Mouse (Mus musculus) midbrain, postnatal 0 days (tissue): ENCODE results near the gene Fam81a. TPM values are rescaled to one million over a fixed set of nuclear protein-coding genes. Genes with fewer than 3 reads are reported as not detected.
A peak's percentile ranks its signal among the peaks of the same experiment; 100 is the strongest.

Experiments used
- ATAC-seq: fragments of 200-750 bp; cut with Nextera tagmentation; 2 replicates; pipeline ENCODE4 v1.8.0; 2017; ENCODE audit warnings: moderate number of reproducible peaks, mild to moderate bottlenecking, moderate TSS enrichment, moderate library complexity; ENCODE audit not compliant: low FRiP score
- DNase-seq: peaks from one replicate; pipeline ENCODE4 v3.0.0-alpha.2; 2015; ENCODE audit warnings: low spot score
- H3K27ac ChIP-seq: fragments of 300-500 bp; sonication (generic); 2 replicates; pipeline ENCODE4 v1.5.1; 2014; ENCODE audit warnings: low read depth, mild to moderate bottlenecking, low read length, mixed read lengths
- H3K27me3 ChIP-seq: fragments of 300-500 bp; sonication (generic); 2 replicates; pipeline ENCODE4 v1.6.1; 2014; ENCODE audit warnings: low read length, control low read depth, mixed read lengths; ENCODE audit not compliant: insufficient read depth
- H3K36me3 ChIP-seq: fragments of 300-500 bp; sonication (generic); 2 replicates; pipeline ENCODE4 v1.6.1; 2014; ENCODE audit warnings: low read length, control low read depth, mixed read lengths; ENCODE audit not compliant: insufficient read depth
- H3K4me1 ChIP-seq: fragments of 300-500 bp; sonication (generic); 2 replicates; pipeline ENCODE4 v1.6.1; 2014; ENCODE audit warnings: mild to moderate bottlenecking, control low read depth, antibody characterized with exemption, low read length, mixed read lengths; ENCODE audit not compliant: insufficient read depth
- H3K4me2 ChIP-seq: fragments of 300-500 bp; sonication (generic); 2 replicates; pipeline ENCODE4 v1.6.1; 2014; ENCODE audit warnings: low read depth, mild to moderate bottlenecking, low read length, mixed read lengths; ENCODE audit not compliant: poor library complexity, severe bottlenecking
- H3K4me3 ChIP-seq: fragments of 300-500 bp; sonication (generic); 2 replicates; pipeline ENCODE4 v1.5.1; 2014; ENCODE audit warnings: low read depth, mild to moderate bottlenecking, low read length, moderate library complexity
- H3K9ac ChIP-seq: fragments of 300-500 bp; sonication (generic); replicated peaks from 2 replicates; pipeline ENCODE4 v1.6.1; 2014; ENCODE audit warnings: mild to moderate bottlenecking, low read length, moderate library complexity, mixed read lengths; ENCODE audit not compliant: poor library complexity, severe bottlenecking
- H3K9me3 ChIP-seq: fragments of 300-500 bp; sonication (generic); 2 replicates; pipeline ENCODE4 v1.6.1; 2016; ENCODE audit warnings: low read length, control low read depth
- CTCF ChIP-seq: IDR thresholded peaks from 2 replicates; pipeline ENCODE4 v1.5.1; 2016; ENCODE audit warnings: antibody characterized with exemption, mild to moderate bottlenecking
- WGBS: fragments of 180-500 bp; shearing (Covaris S2); extraction: QIAGEN DNeasy Blood & Tissue Kit; methylation state at CpG from one replicate; pipeline ENCODE4 v1.1.7; 2014; 5-methylcytosine and 5-hydroxymethylcytosine counted together
- polyA plus RNA-seq: library from polyadenylated mRNA; unstranded; fragments of >200 nt; fragmentation: Nextera tagmentation; extraction: Ambion mirVana; gene quantifications from 2 replicates; pipeline ENCODE4 v1.2.1, GENCODE M21; 2015
- total RNA-seq: library from RNA; depleted of rRNA; stranded (reverse); fragments of >200 nt; gene quantifications from 2 replicates; pipeline ENCODE4 v1.2.3, GENCODE M21; 2014

Gene Fam81a
- total and polyA plus RNA-seq, 2 experiments from 2014 or later, result 10.7 to 11.8 TPM

DNA sequence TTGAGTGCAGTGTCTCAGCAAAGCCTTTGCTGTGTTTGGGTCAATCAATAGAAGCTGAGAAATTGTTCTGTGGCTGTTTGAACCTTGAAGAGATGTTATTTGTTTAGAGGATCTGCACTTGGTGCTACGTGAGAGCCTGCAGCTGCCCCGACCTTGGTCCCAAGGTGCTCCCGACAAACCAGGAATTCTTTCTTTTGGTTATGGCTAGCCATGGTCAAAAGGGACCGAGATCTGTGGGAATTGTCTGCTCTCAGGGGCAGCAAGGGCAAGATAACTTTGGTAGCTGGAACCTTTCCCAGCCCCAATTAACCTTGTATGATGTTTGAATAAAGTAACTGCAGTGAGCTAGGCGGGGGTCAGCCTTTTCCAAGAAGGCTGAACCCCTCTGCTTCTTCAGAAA, 34.2 kb downstream of the Fam81a start:
- Histone ChIP-seq H3K4me2 (no peak overlapping the region), H3K27ac (no peak overlapping the region), H3K36me3 (no peaks in the 10 kb centered on the region), H3K9ac (no peak overlapping the region), H3K27me3 (no peaks in the 10 kb centered on the region), H3K9me3 (no peaks in the 10 kb centered on the region), H3K4me1 (0 out of 2 replicates have a peak, but pooled peaks cover 3% of the 10 kb centered on the region), H3K4me3 (no peak overlapping the region)
- DNase-seq, result no peak
- WGBS, result 82% methylated on average over 5 of the region's 5 CpGs
- ATAC-seq, result no peak
- no peak for TF ChIP-seq CTCF

DNA sequence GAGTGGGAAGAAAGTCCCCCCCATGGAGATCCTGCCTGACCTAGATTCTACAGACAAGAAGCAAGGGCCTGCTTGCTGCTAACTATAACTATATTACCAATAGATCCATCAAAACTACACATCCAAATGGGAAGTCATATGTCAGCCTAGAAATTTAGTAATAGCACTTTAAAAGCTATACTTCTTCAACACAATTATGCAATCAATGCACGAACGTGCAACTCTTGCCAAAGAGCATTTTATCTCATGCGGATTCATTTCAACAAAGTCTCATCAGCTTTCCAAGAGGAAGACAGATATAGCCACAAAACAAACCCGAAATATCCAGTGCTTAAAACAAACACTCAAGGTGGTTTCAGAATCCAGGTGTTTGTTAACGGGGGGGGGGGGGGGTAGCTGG, 36.8 kb downstream of the Fam81a start:
- Histone ChIP-seq H3K4me2 (no peak overlapping the region), H3K9ac (no peak overlapping the region), H3K27ac (no peak overlapping the region), H3K9me3 (no peaks in the 10 kb centered on the region), H3K4me1 (no peaks in the 10 kb centered on the region), H3K27me3 (no peaks in the 10 kb centered on the region), H3K36me3 (no peaks in the 10 kb centered on the region), H3K4me3 (no peak overlapping the region)
- no peak for TF ChIP-seq CTCF
- 90% methylated on average over 5 of the region's 5 CpGs for WGBS
- no peak for DNase-seq
- no peak for ATAC-seq

DNA sequence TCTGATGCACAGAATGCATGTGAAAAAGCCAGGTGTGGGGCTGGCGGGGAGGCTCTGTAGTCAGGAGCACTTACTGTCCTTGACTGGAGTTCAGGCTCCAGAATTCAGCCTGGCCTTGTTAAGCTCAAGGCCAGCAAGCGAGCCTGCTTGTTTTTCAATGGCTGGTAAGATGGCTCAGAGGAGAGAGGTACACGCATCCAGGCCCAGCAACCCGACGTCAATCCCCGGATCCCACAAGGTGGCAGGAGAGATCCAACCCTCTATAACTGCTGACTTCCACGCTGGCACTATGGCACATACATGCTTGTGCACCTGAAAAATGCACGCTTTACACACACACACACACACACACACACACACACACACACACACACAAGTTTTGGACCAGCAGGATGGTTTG, 39.3 kb downstream of the Fam81a start:
- H3K27ac ChIP-seq, result no peak overlapping the region
- no peak overlapping the region for H3K4me3 ChIP-seq
- ATAC-seq, result no peak
- H3K4me1 ChIP-seq, result no peaks in the 10 kb centered on the region
- TF ChIP-seq CTCF, result peak; percentile 58
- H3K36me3 ChIP-seq, result no peaks in the 10 kb centered on the region
- no peaks in the 10 kb centered on the region for H3K27me3 ChIP-seq
- WGBS, result 59% methylated on average over 8 of the region's 8 CpGs
- no peak overlapping the region for H3K4me2 ChIP-seq
- H3K9me3 ChIP-seq, result no peaks in the 10 kb centered on the region
- no peak overlapping the region for H3K9ac ChIP-seq
- DNase-seq, result no peak

DNA sequence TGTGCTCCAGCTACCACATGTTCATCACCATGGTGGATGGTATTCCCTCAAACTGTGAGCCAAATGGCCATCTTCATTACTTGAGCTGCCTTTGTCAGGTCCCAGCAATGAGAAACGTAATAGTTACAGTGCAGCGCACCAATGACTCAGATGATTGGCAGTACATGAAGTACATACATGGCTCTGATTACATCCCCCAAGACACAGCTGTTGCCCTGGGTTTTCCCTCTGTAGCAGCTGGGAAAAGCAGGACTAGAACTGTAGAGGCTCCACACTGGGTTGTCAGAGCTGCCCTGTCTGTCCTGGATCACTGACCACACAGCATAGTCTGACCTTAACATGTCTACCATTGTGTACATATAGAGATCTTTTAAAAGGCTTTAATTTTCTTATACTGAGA, 44.8 kb downstream of the Fam81a start:
- 98% methylated on average over 2 of the region's 2 CpGs for WGBS
- no peak for TF ChIP-seq CTCF
- DNase-seq (no peak), ATAC-seq (no peak)
- no peaks in the 10 kb centered on the region for H3K27me3 ChIP-seq
- no peaks in the 10 kb centered on the region for H3K9me3 ChIP-seq
- H3K9ac ChIP-seq, result no peak overlapping the region
- no peaks in the 10 kb centered on the region for H3K36me3 ChIP-seq
- H3K4me1 ChIP-seq, result no peaks in the 10 kb centered on the region
- H3K27ac ChIP-seq, result no peak overlapping the region
- H3K4me3 ChIP-seq, result no peak overlapping the region
- no peak overlapping the region for H3K4me2 ChIP-seq

DNA sequence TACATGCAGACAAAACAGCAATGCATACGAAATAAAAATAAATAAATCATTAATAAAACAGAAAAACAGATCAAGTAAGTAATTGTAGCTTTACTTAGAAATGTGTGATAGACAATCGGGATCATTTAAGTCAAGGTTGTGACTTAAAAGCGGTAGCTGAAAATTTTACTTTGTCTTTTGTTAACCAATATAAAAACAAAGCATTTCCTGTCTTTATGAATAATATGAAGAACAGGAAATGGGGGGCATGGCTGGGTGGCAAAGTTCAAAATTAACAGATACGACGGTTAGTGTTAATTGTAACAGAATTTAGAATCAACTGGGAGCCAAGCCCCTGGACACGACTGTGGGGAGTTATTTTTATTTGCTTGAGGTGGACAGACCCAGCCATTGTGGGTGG, 47.3 kb downstream of the Fam81a start:
- WGBS, result 77% methylated on average over 6 of the region's 6 CpGs
- H3K4me3 ChIP-seq, result no peak overlapping the region
- ATAC-seq, result no peak
- no peaks in the 10 kb centered on the region for H3K36me3 ChIP-seq
- no peaks in the 10 kb centered on the region for H3K4me1 ChIP-seq
- DNase-seq, result no peak
- TF ChIP-seq CTCF, result no peak
- no peak overlapping the region for H3K27ac ChIP-seq
- no peak overlapping the region for H3K9ac ChIP-seq
- H3K9me3 ChIP-seq, result no peaks in the 10 kb centered on the region
- no peaks in the 10 kb centered on the region for H3K27me3 ChIP-seq
- H3K4me2 ChIP-seq, result no peak overlapping the region

DNA sequence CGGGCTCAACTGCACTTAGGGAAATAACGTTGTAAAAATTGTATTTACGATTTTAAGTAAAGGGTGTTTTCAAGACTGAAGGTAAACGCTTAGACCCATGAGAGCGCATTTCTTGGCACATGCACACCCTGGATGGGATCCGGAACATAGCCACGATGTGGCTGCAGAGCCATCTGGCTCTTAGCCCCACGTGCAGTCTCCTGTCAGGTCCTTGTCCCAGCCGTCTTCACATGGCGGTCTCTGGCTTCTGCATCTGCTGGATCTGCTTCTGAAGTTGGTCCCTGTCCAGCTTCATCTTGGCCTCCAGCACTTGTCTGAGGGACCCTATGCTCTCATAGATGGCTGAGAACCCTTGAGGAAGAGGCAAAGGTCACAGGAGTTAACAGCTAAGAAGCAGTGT, 51.8 kb downstream of the Fam81a start:
- H3K36me3 ChIP-seq, result no peaks in the 10 kb centered on the region
- TF ChIP-seq CTCF, result no peak
- 89% methylated on average over 10 of the region's 10 CpGs for WGBS
- no peak for ATAC-seq
- no peaks in the 10 kb centered on the region for H3K9me3 ChIP-seq
- H3K4me1 ChIP-seq, result no peaks in the 10 kb centered on the region
- H3K4me2 ChIP-seq, result no peak overlapping the region
- DNase-seq, result peak; percentile 32
- no peaks in the 10 kb centered on the region for H3K27me3 ChIP-seq
- no peak overlapping the region for H3K9ac ChIP-seq
- no peak overlapping the region for H3K4me3 ChIP-seq
- no peak overlapping the region for H3K27ac ChIP-seq

DNA sequence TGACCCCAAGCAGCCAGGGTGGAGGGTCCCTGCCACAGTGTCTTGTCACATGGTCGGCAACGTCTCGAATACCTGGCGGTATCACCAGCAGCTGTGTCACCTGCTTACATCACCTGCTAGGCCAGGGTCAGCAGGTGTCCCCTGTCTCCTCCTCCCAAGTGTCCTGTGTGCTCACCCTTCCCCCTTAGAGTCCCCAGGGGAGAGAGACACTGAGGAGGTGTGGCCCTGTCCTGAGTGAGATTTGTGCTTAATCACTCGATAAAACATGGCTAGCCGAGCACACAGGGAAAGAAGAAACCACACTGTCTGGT, 53.6 kb downstream of the Fam81a start:
- no peak for TF ChIP-seq CTCF
- ATAC-seq (no peak), DNase-seq (no peak)
- Histone ChIP-seq H3K36me3 (no peaks in the 10 kb centered on the region), H3K27ac (no peak overlapping the region), H3K9me3 (no peaks in the 10 kb centered on the region), H3K4me2 (no peak overlapping the region), H3K27me3 (no peaks in the 10 kb centered on the region), H3K4me1 (no peaks in the 10 kb centered on the region), H3K9ac (no peak overlapping the region), H3K4me3 (no peak overlapping the region)
- 77% methylated on average over 6 of the region's 6 CpGs for WGBS
